Mouse (Mus musculus) monocyte, adult 5-6 weeks (primary cell): ENCODE measurements at regions not wholly inside any gene's neighbourhood (a gene's known extent, or its start where the extent isn't known, plus 50 kb on each side); places are given as distances from the start of the nearest gene placed in this dataset.

Experiments
- ATAC-seq: fragments of 153-309, 156-312 bp; replicated peaks from 2 replicates; pipeline ENCODE4 v1.8.0; 2017; ENCODE audit warnings: mild to moderate bottlenecking; ENCODE audit not compliant: low TSS enrichment, insufficient number of reproducible peaks, severe bottlenecking, poor library complexity, low FRiP score

GRCm38 (mm10) chr4:137216908-137217497, 60.3 kb upstream of the Wnt4 start:
- ATAC-seq, result no peak

DNA sequence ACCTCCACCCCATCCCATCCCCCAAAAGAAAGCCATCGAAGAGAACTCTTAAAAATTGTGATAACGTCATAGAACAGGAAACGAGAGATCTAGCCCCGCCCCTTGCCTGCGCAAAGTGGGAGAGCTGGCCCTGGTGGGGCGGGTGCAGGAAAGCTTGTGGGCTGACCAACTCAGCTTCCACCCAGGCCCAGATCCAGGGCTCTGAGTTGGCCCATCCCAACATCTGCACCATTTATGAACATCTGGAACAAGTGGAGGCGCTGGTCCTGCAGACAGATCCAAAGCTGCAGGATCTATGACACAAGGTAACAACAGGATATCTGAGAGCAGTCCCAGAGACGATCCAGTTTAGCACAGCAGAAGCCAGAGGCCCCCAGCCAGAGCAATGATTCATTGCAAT, 62.7 kb upstream of the Wnt4 start:
- ATAC-seq, result no peak

DNA sequence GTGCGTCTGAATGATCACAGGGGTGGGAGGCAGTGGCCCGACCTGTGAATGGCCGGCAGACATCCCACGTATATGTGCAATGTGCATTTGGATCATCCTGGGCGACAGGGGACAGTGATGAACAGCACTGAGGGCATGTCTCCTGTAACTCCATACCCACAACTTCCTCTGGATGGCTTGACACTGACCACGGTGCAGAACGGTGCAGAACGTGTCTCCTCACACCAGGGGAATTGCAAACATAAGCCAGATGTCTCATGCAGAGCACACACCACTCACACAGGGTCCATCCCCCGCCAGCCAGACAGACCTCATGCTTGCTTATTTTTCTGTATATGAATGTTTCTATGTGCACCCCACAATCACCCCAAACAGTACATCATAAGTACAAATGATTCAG, 64.4 kb upstream of the Wnt4 start:
- ATAC-seq, result no peak

DNA sequence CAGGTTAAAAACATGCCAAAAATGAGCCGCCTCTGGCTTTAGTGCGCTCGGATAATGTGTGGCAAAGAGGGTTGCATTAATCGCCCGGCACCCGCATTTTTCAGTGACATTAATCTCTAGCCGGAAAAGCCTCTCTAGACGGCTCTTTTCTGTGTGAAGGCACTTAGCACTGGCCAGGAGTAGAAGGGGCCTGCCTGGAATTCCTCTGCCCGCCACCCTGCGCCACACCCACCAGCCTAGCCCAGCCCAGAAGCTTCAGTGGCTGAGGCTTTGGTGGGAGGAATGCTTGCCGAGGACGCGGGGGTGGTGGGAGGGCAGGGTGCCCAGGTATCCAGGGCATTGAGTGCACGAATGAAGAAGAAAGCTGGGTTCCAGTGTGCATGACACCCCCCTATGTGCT, 65.2 kb upstream of the Wnt4 start:
- no peak for ATAC-seq

- no peak for ATAC-seq
These were observed 66.0 kb upstream of the Wnt4 start for GRCm38 (mm10) chr4:137211288-137211687.

- ATAC-seq, result no peak
These were observed 66.8 kb upstream of the Wnt4 start for GRCm38 (mm10) chr4:137210525-137210924.

GRCm38 (mm10) chr4:137200968-137201367, 76.3 kb upstream of the Wnt4 start:
- no peak for ATAC-seq

- no peak for ATAC-seq
These were observed 76.9 kb upstream of the Wnt4 start for GRCm38 (mm10) chr4:137200426-137200825.

DNA sequence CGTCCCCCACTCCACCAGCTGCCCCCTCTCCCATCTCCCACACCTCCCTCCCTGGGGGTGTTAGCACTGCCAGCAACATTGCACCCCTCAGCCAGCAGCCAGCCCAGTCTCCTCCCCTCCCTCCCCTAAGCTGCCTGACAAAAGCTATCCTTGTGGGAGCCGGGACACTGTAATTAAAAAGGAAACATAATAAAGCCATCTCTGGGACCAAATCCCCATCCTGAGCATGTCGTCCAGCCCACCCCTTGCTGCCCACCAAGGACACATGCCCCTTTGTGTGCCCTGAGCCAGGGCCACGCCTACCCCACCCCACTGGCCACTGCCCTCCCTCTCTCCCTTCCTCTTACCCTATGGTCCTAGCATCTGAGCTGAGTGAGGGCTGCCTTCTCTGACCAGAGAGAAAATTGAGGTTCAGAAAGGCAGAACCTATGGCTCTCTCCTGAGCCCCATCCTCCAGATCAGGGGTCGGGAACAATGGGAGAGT, 80.8 kb upstream of the Wnt4 start:
- no peak for ATAC-seq

DNA sequence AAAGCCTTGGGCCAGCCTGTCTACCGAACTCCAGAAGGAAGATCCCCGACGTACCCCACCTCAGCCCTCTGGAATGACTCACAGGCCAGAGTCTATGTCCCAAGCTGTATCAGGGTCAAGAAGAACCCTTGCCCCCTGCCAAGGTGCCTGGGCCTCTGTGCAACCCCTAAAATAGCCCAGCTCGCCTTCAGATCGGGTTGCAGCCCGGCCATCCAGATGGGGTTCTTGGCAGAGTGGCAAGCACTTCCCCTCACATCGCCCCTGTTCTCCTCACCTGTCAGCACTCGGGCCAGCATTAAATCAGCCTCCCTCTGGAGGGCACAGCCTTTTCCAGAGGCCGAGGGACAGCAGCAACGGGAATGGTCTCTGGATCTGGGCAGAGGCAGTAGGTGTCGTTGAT, 83.2 kb upstream of the Wnt4 start:
- no peak for ATAC-seq

GRCm38 (mm10) chr4:137190625-137191024, 86.7 kb upstream of the Wnt4 start:
- ATAC-seq, result no peak

GRCm38 (mm10) chr4:137189801-137190200, 87.5 kb upstream of the Wnt4 start:
- ATAC-seq, result no peak

GRCm38 (mm10) chr4:137189058-137189457, 88.2 kb upstream of the Wnt4 start:
- ATAC-seq, result no peak

- ATAC-seq, result no peak
These were observed 89.7 kb upstream of the Wnt4 start for GRCm38 (mm10) chr4:137187592-137187991.

- no peak for ATAC-seq
These were observed 90.2 kb upstream of the Wnt4 start for GRCm38 (mm10) chr4:137187051-137187450.

- ATAC-seq, result no peak
These were observed 92.3 kb upstream of the Wnt4 start for GRCm38 (mm10) chr4:137185001-137185400.

GRCm38 (mm10) chr4:137183181-137183850, 94.0 kb upstream of the Wnt4 start:
- ATAC-seq, result no peak

- ATAC-seq, result no peak
These were observed 94.7 kb upstream of the Wnt4 start for GRCm38 (mm10) chr4:137182547-137182946.

DNA sequence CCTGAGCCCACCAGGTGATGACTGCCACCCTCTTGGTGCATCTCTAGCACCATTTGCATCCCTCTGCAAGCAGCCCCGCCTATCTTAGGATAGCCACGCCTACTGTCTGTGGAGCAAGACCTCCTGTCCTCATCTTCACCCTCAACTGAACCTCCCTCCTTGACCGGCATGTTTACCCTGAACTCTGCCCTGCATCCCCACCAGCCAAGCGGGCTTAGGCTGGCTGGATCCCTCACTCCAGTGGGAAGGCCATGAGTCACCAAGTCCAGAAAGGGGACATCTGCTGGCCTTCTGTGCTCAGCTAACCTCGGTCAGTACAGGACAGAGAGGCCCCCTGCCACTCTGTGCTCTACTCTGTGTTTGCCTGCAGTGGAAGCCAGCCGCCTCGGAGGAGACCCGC, 96.0 kb upstream of the Wnt4 start:
- no peak for ATAC-seq

GRCm38 (mm10) chr4:137180083-137180482, 97.2 kb upstream of the Wnt4 start:
- ATAC-seq, result no peak

GRCm38 (mm10) chr4:137178833-137179232, 98.5 kb upstream of the Wnt4 start:
- ATAC-seq, result no peak
